Mouse (Mus musculus) limb, embryonic 15.5 days (tissue): Measurements from ENCODE around the gene Zfp335. TPM values are rescaled to one million over a fixed set of nuclear protein-coding genes. Genes with fewer than 3 reads are reported as not detected.
"Not testable (repeated sequence)": the region's sequence is repeated elsewhere in the genome, so short reads cannot be mapped to it uniquely, and the experiment has no call there.

Source experiments
- ATAC-seq: fragments of 200-750 bp; cut with Nextera tagmentation; 2 replicates; pipeline ENCODE4 v1.8.0; 2017; ENCODE audit warnings: low read depth, moderate TSS enrichment; ENCODE audit not compliant: insufficient number of reproducible peaks, low FRiP score, low TSS enrichment
- H3K27ac ChIP-seq: fragments of 300-500 bp; sonication (generic); 2 replicates; pipeline ENCODE4 v1.5.1; 2015; ENCODE audit warnings: moderate library complexity, mild to moderate bottlenecking, inconsistent platforms
- H3K27me3 ChIP-seq: fragments of 300-500 bp; sonication (generic); 2 replicates; pipeline ENCODE4 v1.6.1; 2015; ENCODE audit warnings: inconsistent platforms
- H3K36me3 ChIP-seq: fragments of 300-500 bp; sonication (generic); 2 replicates; pipeline ENCODE4 v1.6.1; 2015; ENCODE audit warnings: inconsistent platforms
- H3K4me1 ChIP-seq: fragments of 300-500 bp; sonication (generic); 2 replicates; pipeline ENCODE4 v1.6.1; 2015; ENCODE audit warnings: inconsistent platforms
- H3K4me2 ChIP-seq: fragments of 300-500 bp; sonication (generic); 2 replicates; pipeline ENCODE4 v1.6.1; 2015; ENCODE audit warnings: mild to moderate bottlenecking, inconsistent platforms
- H3K4me3 ChIP-seq: fragments of 300-500 bp; sonication (generic); 2 replicates; pipeline ENCODE4 v1.5.1; 2015; ENCODE audit warnings: mild to moderate bottlenecking, inconsistent platforms
- H3K9ac ChIP-seq: fragments of 300-500 bp; sonication (generic); 2 replicates; pipeline ENCODE4 v1.6.1; 2015; ENCODE audit warnings: inconsistent platforms
- H3K9me3 ChIP-seq: fragments of 300-500 bp; sonication (generic); 2 replicates; pipeline ENCODE4 v1.6.1; 2016; ENCODE audit warnings: inconsistent platforms
- WGBS: fragments of 180-500 bp; shearing (Covaris S2); methylation state at CpG from one replicate; pipeline ENCODE4 v1.1.7; 2015; 5-methylcytosine and 5-hydroxymethylcytosine counted together
- polyA plus RNA-seq: library from polyadenylated mRNA; unstranded; fragments of >200 nt; fragmentation: Nextera tagmentation; extraction: Ambion mirVana; gene quantifications from 2 replicates; pipeline ENCODE4 v1.2.1, GENCODE M21; 2015

The Zfp335 gene
- polyA plus RNA-seq, 1 experiment from 2014 or later: 13.9 TPM

GRCm38 (mm10) chr2:164859640-164860432, 51.7 kb downstream of the Zfp335 start:
- Histone ChIP-seq H3K4me3 (no peak overlapping the region), H3K27ac (no peak overlapping the region), H3K9me3 (no peaks in the 10 kb centered on the region), H3K9ac (no peak overlapping the region), H3K36me3 (no peaks in the 10 kb centered on the region), H3K4me1 (peaks cover 35% of the 10 kb centered on the region), H3K27me3 (peaks cover 45% of the 10 kb centered on the region), H3K4me2 (no peak overlapping the region)
- 55% methylated on average over 9 of the region's 9 CpGs for WGBS
- no peak for ATAC-seq

GRCm38 (mm10) chr2:164859155-164859554, 52.4 kb downstream of the Zfp335 start:
- no peak overlapping the region for H3K9ac ChIP-seq
- peaks cover 50% of the 10 kb centered on the region for H3K27me3 ChIP-seq
- H3K4me3 ChIP-seq: no peak overlapping the region
- no peaks in the 10 kb centered on the region for H3K9me3 ChIP-seq
- H3K36me3 ChIP-seq: no peaks in the 10 kb centered on the region
- 34% methylated on average over 2 of the region's 2 CpGs for WGBS
- no peak for ATAC-seq
- H3K4me1 ChIP-seq: peaks cover 35% of the 10 kb centered on the region
- H3K4me2 ChIP-seq: no peak overlapping the region
- H3K27ac ChIP-seq: no peak overlapping the region

- Histone ChIP-seq H3K9me3 (no peaks in the 10 kb centered on the region), H3K9ac (peak overlapping the region; percentile 37), H3K4me1 (peaks cover 35% of the 10 kb centered on the region), H3K36me3 (no peaks in the 10 kb centered on the region), H3K4me2 (peak overlapping the region; percentile 98), H3K4me3 (peak overlapping the region; percentile 52), H3K27ac (peak overlapping the region; percentile 43; the same call in 1 of the 2 replicates), H3K27me3 (peaks cover 53% of the 10 kb centered on the region)
- no peak for ATAC-seq
- 4% methylated on average over 19 of the region's 19 CpGs for WGBS
Observed at GRCm38 (mm10) chr2:164857842-164858553, 53.6 kb downstream of the Zfp335 start.

GRCm38 (mm10) chr2:164857101-164857821, 54.3 kb downstream of the Zfp335 start, which contains the start of gene Pltp:
Gene Pltp, minus strand, starts transcription at chr2:164857711.
- peaks cover 31% of the 10 kb centered on the region for H3K4me1 ChIP-seq
- H3K9me3 ChIP-seq: no peaks in the 10 kb centered on the region
- H3K27ac ChIP-seq: peak within 1 kb of the TSS; percentile 43
- H3K4me2 ChIP-seq: peak within 1 kb of the TSS; percentile 98
- no peaks in the 10 kb centered on the region for H3K36me3 ChIP-seq
- under 1% methylated on average over 47 of the region's 47 CpGs for WGBS
- H3K9ac ChIP-seq: peak within 1 kb of the TSS; percentile 37
- peak within 1 kb of the TSS; percentile 52 for H3K4me3 ChIP-seq
- peak; percentile 46; the same call in 1 of the 2 replicates for ATAC-seq
- peaks cover 53% of the 10 kb centered on the region for H3K27me3 ChIP-seq

- Histone ChIP-seq H3K9ac (peak overlapping the region; percentile 20; the same call in 1 of the 2 replicates), H3K4me1 (peaks cover 23% of the 10 kb centered on the region), H3K27ac (peak overlapping the region; percentile 43), H3K9me3 (no peaks in the 10 kb centered on the region), H3K4me3 (peak overlapping the region; percentile 52), H3K4me2 (peak overlapping the region; percentile 98), H3K36me3 (no peaks in the 10 kb centered on the region), H3K27me3 (peaks cover 53% of the 10 kb centered on the region)
- WGBS: 1% methylated on average over 42 of the region's 42 CpGs
- peak; percentile 36; the same call in 1 of the 2 replicates for ATAC-seq
Observed at GRCm38 (mm10) chr2:164856309-164857100, 55.1 kb downstream of the Zfp335 start.

- not testable (repeated sequence) for H3K9ac ChIP-seq, ATAC-seq, H3K4me2 ChIP-seq, H3K27ac ChIP-seq, H3K4me3 ChIP-seq, H3K9me3 ChIP-seq, H3K36me3 ChIP-seq
- 76% methylated on average over 5 of the region's 5 CpGs for WGBS
- peaks cover 53% of the 10 kb centered on the region for H3K27me3 ChIP-seq
- H3K4me1 ChIP-seq: peaks cover 22% of the 10 kb centered on the region
Observed at GRCm38 (mm10) chr2:164855572-164855971, 56.0 kb downstream of the Zfp335 start.

GRCm38 (mm10) chr2:164850061-164850460, 61.5 kb downstream of the Zfp335 start:
- Histone ChIP-seq H3K9ac (no peak overlapping the region), H3K4me1 (no peaks in the 10 kb centered on the region), H3K27ac (no peak overlapping the region), H3K36me3 (0 out of 2 replicates have a peak, but pooled peaks cover 10% of the 10 kb centered on the region), H3K27me3 (peaks cover 11% of the 10 kb centered on the region), H3K4me3 (no peak overlapping the region), H3K4me2 (no peak overlapping the region), H3K9me3 (no peaks in the 10 kb centered on the region)
- ATAC-seq: no peak
- WGBS: 83% methylated on average over 8 of the region's 8 CpGs

- WGBS: 59% methylated on average over 3 of the region's 3 CpGs
- no peak overlapping the region for H3K27ac ChIP-seq
- no peaks in the 10 kb centered on the region for H3K4me1 ChIP-seq
- no peak overlapping the region for H3K4me2 ChIP-seq
- 0 out of 2 replicates have a peak, but pooled peaks cover 10% of the 10 kb centered on the region for H3K36me3 ChIP-seq
- no peak overlapping the region for H3K9ac ChIP-seq
- ATAC-seq: no peak
- H3K27me3 ChIP-seq: no peaks in the 10 kb centered on the region
- H3K9me3 ChIP-seq: no peaks in the 10 kb centered on the region
- no peak overlapping the region for H3K4me3 ChIP-seq
Observed at GRCm38 (mm10) chr2:164845782-164846181, 65.8 kb downstream of the Zfp335 start.

Other genes with a start within 250 kb of the Zfp335 start
- gene Wfdc11, start 237.7 kb downstream of the Zfp335 start, polyA plus RNA-seq: not detected in 2 replicates
- 0.18 TPM in 1 of 2 replicates, not detected in the other for gene Wfdc13, start 226.7 kb downstream of the Zfp335 start, polyA plus RNA-seq
- not detected in 2 replicates for gene Spint4, start 213.3 kb downstream of the Zfp335 start, polyA plus RNA-seq
- not detected in 2 replicates for gene Spint5, start 196.5 kb downstream of the Zfp335 start, polyA plus RNA-seq
- gene Wfdc3, start 165.8 kb downstream of the Zfp335 start, polyA plus RNA-seq: 0.41 and 0.50 TPM in 2 replicates
- 61.0 and 63.9 TPM in 2 replicates for gene Dnttip1, start 165.8 kb downstream of the Zfp335 start, polyA plus RNA-seq
- 293 and 311 TPM in 2 replicates for gene Ube2c, start 141.9 kb downstream of the Zfp335 start, polyA plus RNA-seq
- 350 and 1,119 TPM in 2 replicates for gene Tnnc2, start 131.8 kb downstream of the Zfp335 start, polyA plus RNA-seq
- 33.8 and 40.5 TPM in 2 replicates for gene Snx21, start 125.9 kb downstream of the Zfp335 start, polyA plus RNA-seq
- 16.8 and 20.7 TPM in 2 replicates for gene Acot8, start 106.9 kb downstream of the Zfp335 start, polyA plus RNA-seq
- gene Zswim3, start 106.7 kb downstream of the Zfp335 start, polyA plus RNA-seq: 7.5 and 7.9 TPM in 2 replicates
- 19.4 and 20.1 TPM in 2 replicates for gene Zswim1, start 89.1 kb downstream of the Zfp335 start, polyA plus RNA-seq
- gene Spata25, start 83.2 kb downstream of the Zfp335 start, polyA plus RNA-seq: not detected in 2 replicates
- 178 and 187 TPM in 2 replicates for gene Ctsa, start 78.9 kb downstream of the Zfp335 start, polyA plus RNA-seq
- 5.8 and 9.3 TPM in 2 replicates for gene Neurl2, start 78.3 kb downstream of the Zfp335 start, polyA plus RNA-seq
- gene Pltp, start 54.0 kb downstream of the Zfp335 start, polyA plus RNA-seq: 57.1 and 61.8 TPM in 2 replicates
- gene Pcif1, start 32.5 kb downstream of the Zfp335 start, polyA plus RNA-seq: 62.9 and 67.5 TPM in 2 replicates
- 22.2 and 52.4 TPM in 2 replicates for gene Mmp9, start 29.0 kb upstream of the Zfp335 start, polyA plus RNA-seq
- gene Slc12a5, start 49.0 kb upstream of the Zfp335 start, polyA plus RNA-seq: 0.51 and 0.97 TPM in 2 replicates
- 51.9 and 62.9 TPM in 2 replicates for gene Ncoa5, start 123.1 kb upstream of the Zfp335 start, polyA plus RNA-seq
- 7.0 and 7.5 TPM in 2 replicates for gene Cd40, start 143.9 kb upstream of the Zfp335 start, polyA plus RNA-seq
- not detected in 2 replicates for gene 1700025C18Rik, start 179.0 kb upstream of the Zfp335 start, polyA plus RNA-seq